Mouse (Mus musculus) duodenum, adult 2 months (tissue): Measurements from ENCODE around the gene Scgb2b19. TPM values are rescaled to one million over a fixed set of nuclear protein-coding genes. Genes with fewer than 3 reads are reported as not detected.

Experiments
- polyA plus RNA-seq: library from polyadenylated mRNA; depleted of rRNA; stranded (reverse); fragments of >200 nt; gene quantifications from 2 replicates; pipeline ENCODE4 v1.2.3, GENCODE M21; 2012; ENCODE audit warnings: low replicate concordance; rRNA removed

Gene Scgb2b19
- not detected in 2 replicates for polyA plus RNA-seq

DNA sequence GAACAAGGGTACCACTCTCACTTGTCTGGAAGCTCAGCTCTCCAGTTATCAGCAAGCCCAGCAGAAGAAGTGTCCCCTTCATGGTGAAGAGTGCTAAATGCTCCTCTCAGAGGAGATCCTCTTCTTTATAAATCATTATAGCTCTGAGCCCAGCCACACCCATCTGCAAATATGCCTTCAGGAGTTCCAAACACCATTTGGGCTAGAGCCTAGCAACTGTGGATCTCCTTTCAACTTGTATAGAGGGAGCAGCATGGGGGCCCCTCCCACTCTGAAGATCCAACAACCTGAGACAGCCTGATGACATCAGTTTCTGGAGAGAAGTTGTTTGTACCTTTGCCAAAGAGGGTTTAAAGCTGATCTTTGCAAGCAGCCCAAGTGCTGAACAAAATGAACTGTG is at the start of gene Scgb2b19:
TSS of gene Scgb2b19 (minus strand) at position 101 of the 400 bp plus-strand sequence.

DNA sequence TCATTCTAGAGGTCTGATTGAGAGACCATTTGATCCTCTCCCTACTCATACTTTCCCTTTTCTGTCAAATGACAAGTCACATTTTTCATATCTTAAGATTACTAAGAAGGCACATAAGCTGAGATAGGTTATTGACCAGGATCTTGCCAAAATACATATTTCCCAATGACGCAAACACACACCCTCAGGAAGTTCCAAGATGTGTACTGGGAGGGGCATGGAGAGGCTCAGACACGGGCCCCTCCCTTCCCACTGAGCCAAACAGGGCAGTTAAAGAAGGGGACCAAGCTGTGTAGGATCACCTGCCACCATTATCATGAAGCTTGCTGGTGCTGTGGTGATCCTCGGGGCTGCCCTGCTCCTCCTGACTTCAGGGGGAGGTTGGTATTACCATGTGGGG is 6.9 kb upstream of the Scgb2b19 start, which contains the start of gene Scgb1b19:
TSS of gene Scgb1b19 (plus strand) at position 301 of the 400 bp plus-strand sequence.

Other genes starting within 250 kb of the Scgb2b19 start
- gene Scgb2b17, start 223.8 kb downstream of the Scgb2b19 start, polyA plus RNA-seq: 0.40 and 0.41 TPM in 2 replicates
- gene Scgb1b17, start 216.9 kb downstream of the Scgb2b19 start, polyA plus RNA-seq: not detected in 2 replicates
- gene Scgb2b18, start 106.5 kb downstream of the Scgb2b19 start, polyA plus RNA-seq: not detected in 2 replicates
- gene Scgb1b18, start 94.8 kb downstream of the Scgb2b19 start, polyA plus RNA-seq: not detected in 2 replicates
- not detected in 2 replicates for gene Scgb1b19, start 7.0 kb upstream of the Scgb2b19 start, polyA plus RNA-seq
- gene Scgb2b20, start 86.0 kb upstream of the Scgb2b19 start, polyA plus RNA-seq: not detected in 2 replicates
- not detected in 2 replicates for gene Scgb1b20, start 92.9 kb upstream of the Scgb2b19 start, polyA plus RNA-seq
- not detected in 2 replicates for gene Scgb2b21, start 240.1 kb upstream of the Scgb2b19 start, polyA plus RNA-seq